7 mouse cellular contexts compared by ENCODE assay signal in genomic region chr3:145576876-145577275, GRCm38 (mm10). TPM values are rescaled to one million over a fixed set of nuclear protein-coding genes. Genes with fewer than 3 reads are reported as not detected.
A peak's percentile ranks its signal among the peaks of the same experiment; 100 is the strongest.
DNase-seq lines count a peak whose midpoint lies in the region; ATAC-seq and TF ChIP-seq lines count a peak whose summit lies in the region.

No protein-coding gene starts in this region.

- no peak for DNase-seq in spleen, adult 2 months (ENCODE audit: low read depth in 1 of 2, low spot score in 2 of 2)
- no peak for DNase-seq in spleen, postnatal 10 days (ENCODE audit: low spot score in 2 of 2)
- DNase-seq in limb, embryonic 14.5 days (ENCODE audit: low spot score): no peak
- no peak for DNase-seq in embryo, embryonic 9.5 days (ENCODE audit: extremely low spot score)
- no peak for DNase-seq in spleen, postnatal 4 days (ENCODE audit: low spot score in 2 of 2)

- no peak for TF ChIP-seq CTCF in spleen, adult 2 months (IDR thresholded peaks at IDR 0.05; ENCODE audit: extremely low read depth, insufficient read depth, insufficient read length, insufficient replicate concordance)

- H3K9ac ChIP-seq in forebrain, embryonic 12.5 days: peak overlapping the region; percentile 74
- peak overlapping the region; percentile 54 for H3K9ac ChIP-seq in limb, embryonic 14.5 days (ENCODE audit: low read depth, low read length, severe bottlenecking)
- H3K9ac ChIP-seq in stomach, embryonic 15.5 days: peak overlapping the region; percentile 77; the same call in 1 of the 2 replicates

- peaks cover 6% of the 10 kb centered on the region; the same call in 1 of the 2 replicates for H3K36me3 ChIP-seq in spleen, adult 2 months (ENCODE audit: control insufficient read depth, insufficient read depth, low read length)
- peaks cover 24% of the 10 kb centered on the region for H3K36me3 ChIP-seq in forebrain, embryonic 12.5 days (replicated peaks)
- peaks cover 33% of the 10 kb centered on the region for H3K36me3 ChIP-seq in limb, embryonic 14.5 days (ENCODE audit: control insufficient read depth, insufficient read depth, low read length)
- H3K36me3 ChIP-seq in stomach, embryonic 15.5 days: peaks cover 15% of the 10 kb centered on the region

- no peak overlapping the region for H3K27ac ChIP-seq in spleen, adult 2 months (ENCODE audit: insufficient read depth, low read length)
- H3K27ac ChIP-seq in forebrain, embryonic 12.5 days: no peak overlapping the region
- no peak overlapping the region for H3K27ac ChIP-seq in limb, embryonic 14.5 days (replicated peaks; ENCODE audit: low read depth, low read length)
- H3K27ac ChIP-seq in stomach, embryonic 15.5 days: no peak overlapping the region

- peak overlapping the region; percentile 65; the same call in 1 of the 2 replicates for H3K4me3 ChIP-seq in spleen, adult 2 months (ENCODE audit: extremely low read depth, insufficient read depth, insufficient read length)
- H3K4me3 ChIP-seq in forebrain, embryonic 12.5 days (replicated peaks): peak overlapping the region; percentile 81
- peak overlapping the region; percentile 73 for H3K4me3 ChIP-seq in limb, embryonic 14.5 days (replicated peaks; ENCODE audit: low read length)
- peak overlapping the region; percentile 87 for H3K4me3 ChIP-seq in stomach, embryonic 15.5 days (replicated peaks)

- no peak for ATAC-seq in forebrain, embryonic 12.5 days (ENCODE audit: low FRiP score)
- no peak for ATAC-seq in limb, embryonic 14.5 days (ENCODE audit: low FRiP score, low read depth)
- no peak for ATAC-seq in stomach, embryonic 15.5 days (ENCODE audit: insufficient read depth, low FRiP score, low read depth)

- peaks cover 2% of the 10 kb centered on the region; the same call in 1 of the 2 replicates for H3K4me1 ChIP-seq in spleen, adult 2 months (ENCODE audit: control insufficient read depth, insufficient read depth, insufficient read length)
- peaks cover 13% of the 10 kb centered on the region for H3K4me1 ChIP-seq in forebrain, embryonic 12.5 days
- peaks cover 8% of the 10 kb centered on the region for H3K4me1 ChIP-seq in limb, embryonic 14.5 days (ENCODE audit: control insufficient read depth, insufficient read depth, low read length)
- peaks cover 7% of the 10 kb centered on the region for H3K4me1 ChIP-seq in stomach, embryonic 15.5 days

- H3K9me3 ChIP-seq in forebrain, embryonic 12.5 days: no peaks in the 10 kb centered on the region
- no peaks in the 10 kb centered on the region for H3K9me3 ChIP-seq in limb, embryonic 14.5 days (ENCODE audit: control insufficient read depth, low read length)
- H3K9me3 ChIP-seq in stomach, embryonic 15.5 days: no peaks in the 10 kb centered on the region

- TF ChIP-seq POLR2A in spleen, adult 2 months (IDR thresholded peaks at IDR 0.05; ENCODE audit: low read depth, low read length): no peak
- no peak for TF ChIP-seq POLR2A in limb, embryonic 14.5 days (IDR thresholded peaks at IDR 0.05; ENCODE audit: borderline replicate concordance, extremely low read depth, insufficient read depth, insufficient read length)

- peak overlapping the region; percentile 88 for H3K4me2 ChIP-seq in forebrain, embryonic 12.5 days
- H3K4me2 ChIP-seq in limb, embryonic 14.5 days (replicated peaks; ENCODE audit: low read depth, low read length, severe bottlenecking): peak overlapping the region; percentile 84
- peak overlapping the region; percentile 86 for H3K4me2 ChIP-seq in stomach, embryonic 15.5 days

- no peaks in the 10 kb centered on the region for H3K27me3 ChIP-seq in spleen, adult 2 months (ENCODE audit: control insufficient read depth, insufficient read depth, low read length)
- H3K27me3 ChIP-seq in forebrain, embryonic 12.5 days: no peaks in the 10 kb centered on the region
- H3K27me3 ChIP-seq in limb, embryonic 14.5 days (ENCODE audit: control insufficient read depth, insufficient read depth, low read length): no peaks in the 10 kb centered on the region
- H3K27me3 ChIP-seq in stomach, embryonic 15.5 days (replicated peaks): no peaks in the 10 kb centered on the region

- 37% methylated on average over 15 of the region's 15 CpGs for WGBS in spleen, adult 2 months
- WGBS in forebrain, embryonic 12.5 days: 27% methylated on average over 15 of the region's 15 CpGs
- WGBS in limb, embryonic 14.5 days: 27% methylated on average over 15 of the region's 15 CpGs
- 27% methylated on average over 15 of the region's 15 CpGs for WGBS in stomach, embryonic 15.5 days

RNA-seq across cellular contexts. Expression of gene Znhit6, which starts 0.9 kb away (rescaled TPM):
- polyA plus RNA-seq in spleen, adult 2 months (2012; rRNA removed): 1.2 and 2.5 TPM in 2 replicates
- 43.0 TPM in 2 replicates for polyA plus RNA-seq in forebrain, embryonic 12.5 days (2016; fragmentation: Nextera tagmentation; extraction: Ambion mirVana)
- 14.4 and 24.4 TPM in 2 replicates for polyA plus RNA-seq in limb, embryonic 14.5 days (2012; rRNA removed)
- polyA plus RNA-seq in limb, embryonic 14.5 days (2014; fragmentation: Nextera tagmentation; extraction: Ambion mirVana): 34.5 and 35.5 TPM in 2 replicates
- 29.8 and 30.2 TPM in 2 replicates for polyA plus RNA-seq in stomach, embryonic 15.5 days (2015; fragmentation: Nextera tagmentation; extraction: Ambion mirVana)
